Mouse (Mus musculus) brain, embryonic 14.5 days (tissue): ENCODE data around the gene Kank2. TPM values are rescaled to one million over a fixed set of nuclear protein-coding genes. Genes with fewer than 3 reads are reported as not detected.

Source experiments
- DNase-seq: peaks from one replicate; pipeline ENCODE4 v3.0.0-alpha.2; 2011; ENCODE audit warnings: low read depth
- CTCF ChIP-seq: fragments of 200-500 bp; IDR thresholded peaks from 2 replicates; pipeline ENCODE4 v1.5.1; 2012; ENCODE audit warnings: inconsistent platforms, mild to moderate bottlenecking, moderate library complexity, borderline replicate concordance; ENCODE audit not compliant: insufficient read depth, insufficient read length; ENCODE audit errors: extremely low read depth
- POLR2A ChIP-seq: fragments of 200-500 bp; IDR thresholded peaks from 2 replicates; pipeline ENCODE4 v1.6.1; 2012; ENCODE audit warnings: mild to moderate bottlenecking, inconsistent platforms, borderline replicate concordance; ENCODE audit not compliant: poor library complexity, insufficient read depth, insufficient read length, severe bottlenecking; ENCODE audit errors: extremely low read depth
- polyA plus RNA-seq: library from polyadenylated mRNA; depleted of rRNA; stranded (reverse); fragments of >200 nt; gene quantifications from 2 replicates; pipeline ENCODE4 v1.2.3, GENCODE M21; 2012

Kank2 gene
- polyA plus RNA-seq, 1 experiment, result 10.8 TPM

- TF ChIP-seq POLR2A (no peak), CTCF (no peak)
- peak; percentile 19 for DNase-seq
These were observed 38.8 kb downstream of the Kank2 start for GRCm38 (mm10) chr9:21759718-21760117.

- DNase-seq, result peak; percentile 31
- TF ChIP-seq POLR2A (no peak), CTCF (no peak)
These were observed 39.7 kb downstream of the Kank2 start for GRCm38 (mm10) chr9:21758576-21759529.

GRCm38 (mm10) chr9:21754516-21755321 lies 43.8 kb downstream of the Kank2 start:
- TF ChIP-seq POLR2A (no peak), CTCF (no peak)

GRCm38 (mm10) chr9:21754003-21754402 lies 44.5 kb downstream of the Kank2 start:
- TF ChIP-seq POLR2A, result no peak
- no peak for TF ChIP-seq CTCF
- no peak for DNase-seq

More at GRCm38 (mm10) chr9:21754516-21755321, 43.8 kb downstream of the Kank2 start:
- no peak for DNase-seq

- TF ChIP-seq CTCF (no peak), POLR2A (no peak)
- no peak for DNase-seq
These were observed 46.2 kb downstream of the Kank2 start for GRCm38 (mm10) chr9:21752252-21752792.

- DNase-seq, result no peak
- TF ChIP-seq CTCF (no peak), POLR2A (no peak)
These were observed 47.2 kb downstream of the Kank2 start for GRCm38 (mm10) chr9:21751347-21751746.

GRCm38 (mm10) chr9:21750370-21750769 lies 48.2 kb downstream of the Kank2 start:
- DNase-seq, result no peak
- TF ChIP-seq POLR2A, result no peak
- no peak for TF ChIP-seq CTCF

GRCm38 (mm10) chr9:21749382-21750118 lies 49.0 kb downstream of the Kank2 start:
- TF ChIP-seq POLR2A, result no peak
- no peak for DNase-seq

- no peak for DNase-seq
- TF ChIP-seq CTCF (no peak), POLR2A (no peak)
These were observed 50.1 kb downstream of the Kank2 start for GRCm38 (mm10) chr9:21748491-21748890.

- no peak for TF ChIP-seq CTCF
- no peak for TF ChIP-seq POLR2A
- DNase-seq, result peak; percentile 78
These were observed 50.5 kb downstream of the Kank2 start for GRCm38 (mm10) chr9:21748033-21748432.

GRCm38 (mm10) chr9:21747238-21747774 lies 51.2 kb downstream of the Kank2 start:
- DNase-seq, result no peak

More at GRCm38 (mm10) chr9:21747238-21747774, 51.2 kb downstream of the Kank2 start:
- TF ChIP-seq POLR2A, result no peak
- TF ChIP-seq CTCF, result no peak
